Mouse (Mus musculus): Measurements from ENCODE around the gene Nxf1. TPM values are rescaled to one million over a fixed set of nuclear protein-coding genes. Genes with fewer than 3 reads are reported as not detected.
"Not testable (repeated sequence)": the region's sequence is repeated elsewhere in the genome, so short reads cannot be mapped to it uniquely, and the experiment has no call there.

The Nxf1 gene
- polyA plus RNA-seq, 1 experiment = 191 TPM

DNA sequence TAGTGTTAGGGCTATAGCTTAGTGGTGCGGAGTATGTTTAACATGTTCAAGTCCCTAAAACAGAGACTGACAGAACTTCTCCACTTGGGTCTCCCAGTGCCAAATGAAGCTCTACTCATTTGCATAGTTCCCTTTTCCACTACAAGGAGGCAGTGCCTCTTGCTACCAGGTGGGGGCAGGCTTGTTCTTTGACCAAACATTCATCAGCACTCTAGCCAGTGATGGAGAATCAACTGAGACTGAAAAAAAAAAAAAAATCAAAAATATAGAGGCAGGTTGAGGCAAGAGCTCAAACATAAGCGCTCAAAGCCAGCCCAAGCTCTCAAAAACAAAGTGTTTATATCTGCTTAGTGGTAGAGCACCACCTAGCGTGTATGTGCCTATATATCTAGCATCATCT is 38.5 kb upstream of the Nxf1 start:
- H3K4me1 ChIP-seq (replicated peaks; ENCODE audit: control insufficient read depth, insufficient read depth, low read length) = peaks cover 6% of the 10 kb centered on the region
- no peaks in the 10 kb centered on the region for H3K36me3 ChIP-seq (ENCODE audit: control insufficient read depth, insufficient read depth, low read length)
- H3K27ac ChIP-seq (ENCODE audit: control insufficient read depth, insufficient read depth, low read length) = no peak overlapping the region
- no peaks in the 10 kb centered on the region for H3K27me3 ChIP-seq (ENCODE audit: control insufficient read depth, insufficient read depth, low read length)
- peak; percentile 78 for DNase-seq
- no peak overlapping the region for H3K4me3 ChIP-seq (ENCODE audit: control insufficient read depth, insufficient read depth, low read length)
- TF ChIP-seq POLR2A (IDR thresholded peaks at IDR 0.05; ENCODE audit: control insufficient read depth, extremely low read depth, insufficient read depth, low read length, poor library complexity) (no peak), CTCF (IDR thresholded peaks at IDR 0.05; ENCODE audit: borderline replicate concordance, control insufficient read depth, extremely low read depth, insufficient read depth, low read length, poor library complexity) (no peak)
- 44% methylated on average over 3 of the region's 3 CpGs for WGBS

DNA sequence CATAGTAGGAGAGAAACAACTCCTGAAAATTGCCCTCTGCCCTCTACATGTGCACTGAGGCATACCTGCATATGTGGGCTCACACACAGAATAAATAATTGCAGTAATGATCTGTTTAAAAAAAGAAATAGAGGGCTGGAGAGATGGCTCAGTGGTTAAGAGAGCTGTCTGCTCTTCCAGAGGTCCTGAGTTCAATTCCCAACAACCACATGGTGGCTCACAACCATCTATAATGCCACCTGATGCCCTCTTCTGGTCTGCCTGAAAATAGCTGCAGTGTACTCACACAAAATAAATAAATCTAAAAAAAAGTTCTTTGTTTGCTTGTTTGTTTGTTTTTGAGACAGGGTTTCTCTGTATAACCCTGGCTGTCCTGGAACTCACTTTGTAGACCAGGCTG is 37.8 kb upstream of the Nxf1 start:
- not testable (repeated sequence) for H3K27me3 ChIP-seq (ENCODE audit: control insufficient read depth, insufficient read depth, low read length); H3K4me1 ChIP-seq (replicated peaks; ENCODE audit: control insufficient read depth, insufficient read depth, low read length); H3K27ac ChIP-seq (ENCODE audit: control insufficient read depth, insufficient read depth, low read length); H3K4me3 ChIP-seq (ENCODE audit: control insufficient read depth, insufficient read depth, low read length); H3K36me3 ChIP-seq (ENCODE audit: control insufficient read depth, insufficient read depth, low read length); DNase-seq

DNA sequence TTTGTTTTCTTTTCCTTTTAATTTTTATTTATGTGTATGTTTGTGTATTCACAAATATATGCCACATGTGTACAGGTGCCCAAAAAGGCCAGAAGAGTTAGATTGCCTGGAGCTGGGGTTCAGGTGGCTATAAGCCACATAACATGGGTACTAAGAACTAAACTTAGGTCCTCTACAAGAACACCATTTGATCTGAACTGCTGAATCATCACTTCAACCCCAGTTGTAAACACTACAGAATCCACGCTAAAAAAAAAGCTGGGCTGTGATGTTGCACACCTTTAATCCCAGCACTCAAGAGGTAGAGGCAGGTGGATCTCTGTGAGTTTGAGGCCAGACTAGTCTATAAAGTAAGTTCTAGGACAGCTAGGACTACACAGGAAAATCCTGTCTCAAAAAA is 35.5 kb upstream of the Nxf1 start:
- Histone ChIP-seq H3K36me3 (ENCODE audit: control insufficient read depth, insufficient read depth, low read length) (peaks cover 21% of the 10 kb centered on the region), H3K27ac (ENCODE audit: control insufficient read depth, insufficient read depth, low read length) (no peak overlapping the region), H3K4me1 (replicated peaks; ENCODE audit: control insufficient read depth, insufficient read depth, low read length) (peaks cover 3% of the 10 kb centered on the region; the same call in 1 of the 2 replicates), H3K4me3 (ENCODE audit: control insufficient read depth, insufficient read depth, low read length) (no peak overlapping the region), H3K27me3 (ENCODE audit: control insufficient read depth, insufficient read depth, low read length) (no peaks in the 10 kb centered on the region)
- no peak for DNase-seq
- TF ChIP-seq CTCF (IDR thresholded peaks at IDR 0.05; ENCODE audit: borderline replicate concordance, control insufficient read depth, extremely low read depth, insufficient read depth, low read length, poor library complexity) = no peak
- no peak for TF ChIP-seq POLR2A (IDR thresholded peaks at IDR 0.05; ENCODE audit: control insufficient read depth, extremely low read depth, insufficient read depth, low read length, poor library complexity)
- 56% methylated on average over 1 of the region's 1 CpGs for WGBS

GRCm38 (mm10) chr19:8722021-8722420 is 34.9 kb upstream of the Nxf1 start:
- 61% methylated on average over 4 of the region's 4 CpGs for WGBS
- Histone ChIP-seq H3K27ac (ENCODE audit: control insufficient read depth, insufficient read depth, low read length) (no peak overlapping the region), H3K36me3 (ENCODE audit: control insufficient read depth, insufficient read depth, low read length) (peaks cover 24% of the 10 kb centered on the region), H3K4me3 (ENCODE audit: control insufficient read depth, insufficient read depth, low read length) (no peak overlapping the region), H3K27me3 (ENCODE audit: control insufficient read depth, insufficient read depth, low read length) (no peaks in the 10 kb centered on the region), H3K4me1 (replicated peaks; ENCODE audit: control insufficient read depth, insufficient read depth, low read length) (peaks cover 3% of the 10 kb centered on the region; the same call in 1 of the 2 replicates)
- DNase-seq = no peak
- TF ChIP-seq CTCF (IDR thresholded peaks at IDR 0.05; ENCODE audit: borderline replicate concordance, control insufficient read depth, extremely low read depth, insufficient read depth, low read length, poor library complexity) (no peak), POLR2A (IDR thresholded peaks at IDR 0.05; ENCODE audit: control insufficient read depth, extremely low read depth, insufficient read depth, low read length, poor library complexity) (no peak)

DNA sequence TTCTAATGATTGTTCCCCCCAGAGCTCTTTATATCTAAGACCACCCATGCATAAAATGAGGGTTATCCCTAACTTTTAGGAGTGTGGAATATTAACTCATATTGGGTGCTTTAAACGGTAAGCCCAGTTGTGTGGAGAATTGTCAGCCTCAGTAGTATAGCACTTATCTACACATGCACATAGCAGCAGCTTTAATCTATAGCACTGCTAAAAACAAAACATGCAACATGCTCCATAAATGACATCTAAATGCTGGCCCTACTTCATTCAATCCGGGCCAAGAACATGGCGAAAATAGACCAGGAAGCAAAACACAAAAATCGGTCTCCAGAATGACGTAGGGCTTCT is 34.3 kb upstream of the Nxf1 start:
- DNase-seq = no peak
- H3K27me3 ChIP-seq (ENCODE audit: control insufficient read depth, insufficient read depth, low read length) = no peaks in the 10 kb centered on the region
- no peak for TF ChIP-seq POLR2A (IDR thresholded peaks at IDR 0.05; ENCODE audit: control insufficient read depth, extremely low read depth, insufficient read depth, low read length, poor library complexity)
- no peak for TF ChIP-seq CTCF (IDR thresholded peaks at IDR 0.05; ENCODE audit: borderline replicate concordance, control insufficient read depth, extremely low read depth, insufficient read depth, low read length, poor library complexity)
- peaks cover 24% of the 10 kb centered on the region for H3K36me3 ChIP-seq (ENCODE audit: control insufficient read depth, insufficient read depth, low read length)
- WGBS = 0% methylated on average over 5 of the region's 5 CpGs
- peaks cover 3% of the 10 kb centered on the region; the same call in 1 of the 2 replicates for H3K4me1 ChIP-seq (replicated peaks; ENCODE audit: control insufficient read depth, insufficient read depth, low read length)
- H3K27ac ChIP-seq (ENCODE audit: control insufficient read depth, insufficient read depth, low read length) = peak overlapping the region; percentile 75
- peak overlapping the region; percentile 73 for H3K4me3 ChIP-seq (ENCODE audit: control insufficient read depth, insufficient read depth, low read length)

- peaks cover 3% of the 10 kb centered on the region; the same call in 1 of the 2 replicates for H3K4me1 ChIP-seq (replicated peaks; ENCODE audit: control insufficient read depth, insufficient read depth, low read length)
- H3K4me3 ChIP-seq (ENCODE audit: control insufficient read depth, insufficient read depth, low read length) = peak within 1 kb of the TSS; percentile 73
- H3K36me3 ChIP-seq (ENCODE audit: control insufficient read depth, insufficient read depth, low read length) = peaks cover 24% of the 10 kb centered on the region
- TF ChIP-seq CTCF (IDR thresholded peaks at IDR 0.05; ENCODE audit: borderline replicate concordance, control insufficient read depth, extremely low read depth, insufficient read depth, low read length, poor library complexity) (peak; percentile 41; the same call in 1 of the 2 replicates), POLR2A (IDR thresholded peaks at IDR 0.05; ENCODE audit: control insufficient read depth, extremely low read depth, insufficient read depth, low read length, poor library complexity) (peak; percentile 83)
- no peaks in the 10 kb centered on the region for H3K27me3 ChIP-seq (ENCODE audit: control insufficient read depth, insufficient read depth, low read length)
- peak within 1 kb of the TSS; percentile 75 for H3K27ac ChIP-seq (ENCODE audit: control insufficient read depth, insufficient read depth, low read length)
- peak; percentile 95 for DNase-seq
- WGBS = under 1% methylated on average over 50 of the region's 50 CpGs
These were observed 33.8 kb upstream of the Nxf1 start, which contains the start of gene Slc3a2 for GRCm38 (mm10) chr19:8722907-8723573. Gene Slc3a2 (minus strand): TSS chr19:8723369.
